Mouse (Mus musculus) myocyte (in vitro differentiated cells): ENCODE measurements at regions not wholly inside any gene's neighbourhood (a gene's known extent, or its start where the extent isn't known, plus 50 kb on each side); places are given as distances from the start of the nearest gene placed in this dataset.

Source experiments
- CEBPB ChIP-seq: IDR thresholded peaks from 2 replicates; pipeline ENCODE4 v1.6.1; 2011; ENCODE audit warnings: mild to moderate bottlenecking, moderate library complexity; ENCODE audit not compliant: poor library complexity, insufficient read depth, severe bottlenecking
- E2F4 ChIP-seq: IDR thresholded peaks from one replicate; pipeline ENCODE4 v1.6.1; 2011; ENCODE audit warnings: mild to moderate bottlenecking, control low read depth, moderate library complexity; ENCODE audit not compliant: insufficient read depth
- MAX ChIP-seq: IDR thresholded peaks from one replicate; pipeline ENCODE4 v1.6.1; 2011; ENCODE audit warnings: low read depth, mild to moderate bottlenecking, control low read depth
- MYOG ChIP-seq, 3 experiments: IDR thresholded peaks; one replicate each; pipeline ENCODE4 v1.6.1; 2011; ENCODE audit warnings: control low read depth in 2 of 3, low read depth in 2 of 3, mild to moderate bottlenecking in 2 of 3; ENCODE audit not compliant: insufficient read length in 2 of 3, control insufficient read depth in 1 of 3, insufficient read depth in 1 of 3
- POLR2A ChIP-seq: IDR thresholded peaks from one replicate; pipeline ENCODE4 v1.6.1; 2011; ENCODE audit warnings: low read depth, mild to moderate bottlenecking, control low read depth, moderate library complexity; ENCODE audit not compliant: insufficient read length
- POLR2AphosphoS2 ChIP-seq: IDR thresholded peaks from one replicate; pipeline ENCODE4 v1.6.1; 2011; ENCODE audit warnings: low read depth, control low read depth; ENCODE audit not compliant: insufficient read length
- REST ChIP-seq: IDR thresholded peaks from one replicate; pipeline ENCODE4 v1.6.1; 2011; ENCODE audit warnings: mild to moderate bottlenecking, control low read depth, moderate library complexity; ENCODE audit not compliant: insufficient read depth, insufficient read length
- SRF ChIP-seq: IDR thresholded peaks from one replicate; pipeline ENCODE4 v1.6.1; 2011; ENCODE audit warnings: low read depth; ENCODE audit not compliant: control insufficient read depth, insufficient read length
- TCF12 ChIP-seq: IDR thresholded peaks from one replicate; pipeline ENCODE4 v1.6.1; 2011; ENCODE audit warnings: mild to moderate bottlenecking, control low read depth; ENCODE audit not compliant: poor library complexity, insufficient read depth, severe bottlenecking
- TCF3 ChIP-seq: IDR thresholded peaks from one replicate; pipeline ENCODE4 v1.6.1; 2011; ENCODE audit warnings: low read depth, control low read depth; ENCODE audit not compliant: insufficient read length
- USF1 ChIP-seq: IDR thresholded peaks from one replicate; pipeline ENCODE4 v1.6.1; 2011; ENCODE audit warnings: low read depth, mild to moderate bottlenecking, control low read depth, moderate library complexity

GRCm38 (mm10) chr5:96931576-96932152 lies 65.8 kb upstream of the Bmp2k start:
- no peak for TF ChIP-seq USF1
- TF ChIP-seq REST, result no peak
- TF ChIP-seq POLR2A, result no peak
- TF ChIP-seq E2F4, result no peak
- TF ChIP-seq MAX, result no peak
- TF ChIP-seq CEBPB, result no peak
- no peak for TF ChIP-seq MYOG (IDR thresholded peaks at IDR 0.05; ENCODE audit: control insufficient read depth in 1 of 3, insufficient read depth in 1 of 3, insufficient read length in 2 of 3, low read depth in 2 of 3)
- no peak for TF ChIP-seq POLR2AphosphoS2
- TF ChIP-seq SRF, result no peak
- no peak for TF ChIP-seq TCF3
- no peak for TF ChIP-seq TCF12
